Mouse (Mus musculus): ENCODE data around the gene Gm19402.
"Not testable (repeated sequence)": the region's sequence is repeated elsewhere in the genome, so short reads cannot be mapped to it uniquely, and the experiment has no call there.

Gm19402 gene

GRCm38 (mm10) chr10:77690356-77690807 is at the start of gene Gm19402:
Gm19402 (minus strand) TSS chr10:77690757.
- not testable (repeated sequence) for DNase-seq (ENCODE audit: low read depth, low spot score)

GRCm38 (mm10) chr10:77738929-77739328 is 48.4 kb upstream of the Gm19402 start:
- no peak for DNase-seq (ENCODE audit: low read depth, low spot score)

GRCm38 (mm10) chr10:77735928-77736327 is 45.4 kb upstream of the Gm19402 start:
- DNase-seq (ENCODE audit: low read depth, low spot score), result peak; percentile 74

GRCm38 (mm10) chr10:77729241-77729640 is 38.7 kb upstream of the Gm19402 start:
- peak; percentile 63 for DNase-seq (ENCODE audit: low read depth, low spot score)

- peak; percentile 40 for DNase-seq (ENCODE audit: low read depth, low spot score)
These were observed 37.7 kb upstream of the Gm19402 start for GRCm38 (mm10) chr10:77728280-77728679.

GRCm38 (mm10) chr10:77726186-77726585 is 35.6 kb upstream of the Gm19402 start, which contains the start of gene Gm10100:
Gm10100 (plus strand) TSS chr10:77726486.
- no peak for DNase-seq (ENCODE audit: low read depth, low spot score)

GRCm38 (mm10) chr10:77724855-77725254 is 34.3 kb upstream of the Gm19402 start:
- peak; percentile 63 for DNase-seq (ENCODE audit: low read depth, low spot score)

GRCm38 (mm10) chr10:77720299-77720698 is 29.7 kb upstream of the Gm19402 start, which contains the start of gene Krtap12-1:
Krtap12-1 (plus strand) TSS chr10:77720599.
- DNase-seq (ENCODE audit: low read depth, low spot score), result not testable (repeated sequence)

- no peak for DNase-seq (ENCODE audit: low read depth, low spot score)
These were observed 24.9 kb upstream of the Gm19402 start, which contains the start of gene Gm10142 for GRCm38 (mm10) chr10:77715507-77715906. Gm10142 (plus strand) TSS chr10:77715807.

- DNase-seq (ENCODE audit: low read depth, low spot score), result no peak
These were observed 23.2 kb upstream of the Gm19402 start for GRCm38 (mm10) chr10:77713734-77714133.

- not testable (repeated sequence) for DNase-seq (ENCODE audit: low read depth, low spot score)
These were observed 20.6 kb upstream of the Gm19402 start, which contains the start of gene Gm10024 for GRCm38 (mm10) chr10:77711157-77711556. Gm10024 (plus strand) TSS chr10:77711457.

GRCm38 (mm10) chr10:77709831-77710230 is 19.3 kb upstream of the Gm19402 start:
- no peak for DNase-seq (ENCODE audit: low read depth, low spot score)

GRCm38 (mm10) chr10:77706326-77706725 is 15.8 kb upstream of the Gm19402 start, which contains the start of gene Gm10272:
Gm10272 (plus strand) TSS chr10:77706626.
- DNase-seq (ENCODE audit: low read depth, low spot score), result no peak

GRCm38 (mm10) chr10:77697133-77697532 is 6.6 kb upstream of the Gm19402 start, which contains the start of gene Gm9508:
Gm9508 (minus strand) TSS chr10:77697233.
- DNase-seq (ENCODE audit: low read depth, low spot score), result peak; percentile 41

GRCm38 (mm10) chr10:77687021-77687420 is 3.5 kb downstream of the Gm19402 start:
- DNase-seq (ENCODE audit: low read depth, low spot score), result no peak

GRCm38 (mm10) chr10:77685895-77686664 is 4.5 kb downstream of the Gm19402 start, which contains the start of gene Tspear:
Tspear (plus strand) TSS chr10:77686569.
- no peak for DNase-seq (ENCODE audit: low read depth, low spot score)

GRCm38 (mm10) chr10:77684181-77684580 is 6.4 kb downstream of the Gm19402 start:
- DNase-seq (ENCODE audit: low read depth, low spot score), result no peak

- no peak for DNase-seq (ENCODE audit: low read depth, low spot score)
These were observed 7.6 kb downstream of the Gm19402 start for GRCm38 (mm10) chr10:77682994-77683393.

- DNase-seq (ENCODE audit: low read depth, low spot score), result no peak
These were observed 13.0 kb downstream of the Gm19402 start for GRCm38 (mm10) chr10:77677562-77677961.

GRCm38 (mm10) chr10:77673765-77674164 is 16.8 kb downstream of the Gm19402 start:
- DNase-seq (ENCODE audit: low read depth, low spot score), result no peak

- DNase-seq (ENCODE audit: low read depth, low spot score), result no peak
These were observed 19.0 kb downstream of the Gm19402 start for GRCm38 (mm10) chr10:77671519-77671918.

GRCm38 (mm10) chr10:77670710-77671109 is 19.8 kb downstream of the Gm19402 start:
- DNase-seq (ENCODE audit: low read depth, low spot score), result no peak

GRCm38 (mm10) chr10:77667402-77667801 is 23.2 kb downstream of the Gm19402 start:
- DNase-seq (ENCODE audit: low read depth, low spot score), result no peak

Data from R1 (cell line).